Mouse (Mus musculus) kidney, adult 2 months (tissue): ENCODE data around the gene Tcf20. TPM values are rescaled to one million over a fixed set of nuclear protein-coding genes. Genes with fewer than 3 reads are reported as not detected.

ENCODE experiments used
- DNase-seq: peaks from one replicate; pipeline ENCODE4 v3.0.0; 2021
- H3K27ac ChIP-seq: fragments of 200-500 bp; 2 replicates; pipeline ENCODE4 v1.5.1; 2012; ENCODE audit warnings: low read depth, low read length, control low read depth, inconsistent platforms; ENCODE audit not compliant: insufficient read depth
- H3K27me3 ChIP-seq: fragments of 200-500 bp; replicated peaks from 2 replicates; pipeline ENCODE4 v1.6.1; 2012; ENCODE audit warnings: mild to moderate bottlenecking, moderate library complexity, low read length, inconsistent platforms; ENCODE audit not compliant: control insufficient read depth, insufficient read depth
- H3K36me3 ChIP-seq: fragments of 200-500 bp; 2 replicates; pipeline ENCODE4 v1.6.1; 2012; ENCODE audit warnings: mild to moderate bottlenecking, moderate library complexity, low read length, inconsistent platforms; ENCODE audit not compliant: control insufficient read depth, insufficient read depth
- H3K4me1 ChIP-seq: fragments of 200-500 bp; 2 replicates; pipeline ENCODE4 v1.6.1; 2011; ENCODE audit warnings: low read length; ENCODE audit not compliant: control insufficient read depth, insufficient read depth
- H3K4me3 ChIP-seq: fragments of 200-500 bp; 2 replicates; pipeline ENCODE4 v1.5.1; 2011; ENCODE audit warnings: mild to moderate bottlenecking, low read depth, low read length, control low read depth; ENCODE audit not compliant: insufficient read depth
- CTCF ChIP-seq: fragments of 200-500 bp; conservative IDR thresholded peaks from 2 replicates; pipeline ENCODE4 v1.5.1; 2011; ENCODE audit warnings: low read depth, mild to moderate bottlenecking, control low read depth, low read length, moderate library complexity, mixed read lengths; ENCODE audit not compliant: insufficient read depth, insufficient read length
- POLR2A ChIP-seq: fragments of 200-500 bp; IDR thresholded peaks from one replicate; pipeline ENCODE4 v1.6.1; 2011; ENCODE audit warnings: low read depth, low read length, control low read depth
- WGBS: fragments of 180-500 bp; shearing (Covaris S2); methylation state at CpG from one replicate; pipeline ENCODE4 v1.1.7; 2018; 5-methylcytosine and 5-hydroxymethylcytosine counted together
- polyA plus RNA-seq: library from polyadenylated mRNA; depleted of rRNA; stranded (reverse); fragments of >200 nt; gene quantifications from 2 replicates; pipeline ENCODE4 v1.2.3, GENCODE M21; 2012

The Tcf20 gene
- polyA plus RNA-seq, 1 experiment = 18.1 TPM

- no peak for DNase-seq
- Histone ChIP-seq H3K27ac (no peak overlapping the region), H3K36me3 (no peaks in the 10 kb centered on the region), H3K4me1 (no peaks in the 10 kb centered on the region), H3K4me3 (no peak overlapping the region), H3K27me3 (no peaks in the 10 kb centered on the region)
- 85% methylated on average over 5 of the region's 5 CpGs for WGBS
- TF ChIP-seq POLR2A = no peak
- TF ChIP-seq CTCF = no peak
Observed at GRCm38 (mm10) chr15:82927057-82927456, 60.6 kb downstream of the Tcf20 start.

GRCm38 (mm10) chr15:82924679-82925425 is 62.8 kb downstream of the Tcf20 start:
- Histone ChIP-seq H3K36me3 (no peaks in the 10 kb centered on the region), H3K4me1 (no peaks in the 10 kb centered on the region), H3K27me3 (no peaks in the 10 kb centered on the region), H3K27ac (no peak overlapping the region), H3K4me3 (no peak overlapping the region)
- 22% methylated on average over 10 of the region's 11 CpGs for WGBS
- TF ChIP-seq POLR2A (no peak), CTCF (no peak)
- no peak for DNase-seq

- WGBS = 57% methylated on average over 5 of the region's 5 CpGs
- H3K4me3 ChIP-seq = no peak overlapping the region
- no peak for DNase-seq
- TF ChIP-seq CTCF (no peak), POLR2A (no peak)
- no peak overlapping the region for H3K27ac ChIP-seq
- H3K36me3 ChIP-seq = no peaks in the 10 kb centered on the region
- no peaks in the 10 kb centered on the region for H3K4me1 ChIP-seq
- H3K27me3 ChIP-seq = no peaks in the 10 kb centered on the region
Observed at GRCm38 (mm10) chr15:82923531-82923930, 64.1 kb downstream of the Tcf20 start.

GRCm38 (mm10) chr15:82922755-82923154 is 64.9 kb downstream of the Tcf20 start:
- H3K36me3 ChIP-seq = no peaks in the 10 kb centered on the region
- no peak overlapping the region for H3K27ac ChIP-seq
- TF ChIP-seq CTCF (peak; percentile 31; the same call in 1 of the 2 replicates), POLR2A (no peak)
- no peaks in the 10 kb centered on the region for H3K4me1 ChIP-seq
- no peak overlapping the region for H3K4me3 ChIP-seq
- WGBS = 64% methylated on average over 4 of the region's 4 CpGs
- H3K27me3 ChIP-seq = no peaks in the 10 kb centered on the region
- DNase-seq = no peak

GRCm38 (mm10) chr15:82922052-82922451 is 65.6 kb downstream of the Tcf20 start:
- Histone ChIP-seq H3K4me1 (no peaks in the 10 kb centered on the region), H3K36me3 (no peaks in the 10 kb centered on the region), H3K27ac (no peak overlapping the region), H3K27me3 (no peaks in the 10 kb centered on the region), H3K4me3 (no peak overlapping the region)
- WGBS = 19% methylated on average over 12 of the region's 12 CpGs
- peak; percentile 84 for DNase-seq
- TF ChIP-seq CTCF (no peak), POLR2A (no peak)

- 36% methylated on average over 1 of the region's 1 CpGs for WGBS
- Histone ChIP-seq H3K27me3 (no peaks in the 10 kb centered on the region), H3K4me3 (no peak overlapping the region), H3K27ac (no peak overlapping the region), H3K36me3 (no peaks in the 10 kb centered on the region), H3K4me1 (no peaks in the 10 kb centered on the region)
- TF ChIP-seq CTCF (no peak), POLR2A (no peak)
- no peak for DNase-seq
Observed at GRCm38 (mm10) chr15:82921559-82921958, 66.1 kb downstream of the Tcf20 start.

GRCm38 (mm10) chr15:82920895-82921515 is 66.7 kb downstream of the Tcf20 start:
- no peaks in the 10 kb centered on the region for H3K27me3 ChIP-seq
- TF ChIP-seq POLR2A (no peak), CTCF (no peak)

More at GRCm38 (mm10) chr15:82920895-82921515, 66.7 kb downstream of the Tcf20 start:
- Histone ChIP-seq H3K4me3 (no peak overlapping the region), H3K36me3 (no peaks in the 10 kb centered on the region), H3K27ac (no peak overlapping the region), H3K4me1 (no peaks in the 10 kb centered on the region)
- WGBS = 9% methylated on average over 13 of the region's 13 CpGs
- peak; percentile 73 for DNase-seq
